Mouse (Mus musculus) intestine, postnatal 0 days (tissue): ENCODE measurements at regions not wholly inside any gene's neighbourhood (a gene's known extent, or its start where the extent isn't known, plus 50 kb on each side); places are given as distances from the start of the nearest gene placed in this dataset.
A peak's percentile ranks its signal among the peaks of the same experiment; 100 is the strongest.

Experiments
- ATAC-seq: fragments of 200-750 bp; cut with Nextera tagmentation; 2 replicates; pipeline ENCODE4 v1.8.0; 2017; ENCODE audit warnings: mild to moderate bottlenecking, moderate TSS enrichment, moderate library complexity
- H3K27ac ChIP-seq: fragments of 300-500 bp; sonication (generic); 2 replicates; pipeline ENCODE4 v1.5.1; 2014; ENCODE audit warnings: mild to moderate bottlenecking, low read depth, low read length, moderate library complexity
- H3K27me3 ChIP-seq: fragments of 300-500 bp; sonication (generic); replicated peaks from 2 replicates; pipeline ENCODE4 v1.6.1; 2014; ENCODE audit warnings: low read length, mixed read lengths; ENCODE audit not compliant: control insufficient read depth, insufficient read depth
- H3K36me3 ChIP-seq: fragments of 300-500 bp; sonication (generic); 2 replicates; pipeline ENCODE4 v1.6.1; 2014; ENCODE audit warnings: mild to moderate bottlenecking, moderate library complexity; ENCODE audit not compliant: control insufficient read depth, insufficient read depth
- H3K4me1 ChIP-seq: fragments of 300-500 bp; sonication (generic); replicated peaks from 2 replicates; pipeline ENCODE4 v1.6.1; 2014; ENCODE audit warnings: antibody characterized with exemption, low read length, mixed read lengths; ENCODE audit not compliant: control insufficient read depth, insufficient read depth
- H3K4me2 ChIP-seq: fragments of 300-500 bp; sonication (generic); replicated peaks from 2 replicates; pipeline ENCODE4 v1.6.1; 2014; ENCODE audit warnings: low read depth, mild to moderate bottlenecking, moderate library complexity
- H3K4me3 ChIP-seq: fragments of 300-500 bp; sonication (generic); 2 replicates; pipeline ENCODE4 v1.5.1; 2014; ENCODE audit warnings: low read depth, low read length
- H3K9ac ChIP-seq: fragments of 300-500 bp; sonication (generic); 2 replicates; pipeline ENCODE4 v1.6.1; 2014; ENCODE audit warnings: mild to moderate bottlenecking, low read depth, low read length
- H3K9me3 ChIP-seq: fragments of 300-500 bp; sonication (generic); 2 replicates; pipeline ENCODE4 v1.6.1; 2016; ENCODE audit warnings: mixed run types; ENCODE audit not compliant: control insufficient read depth
- CTCF ChIP-seq: sonication (generic); IDR thresholded peaks from 2 replicates; pipeline ENCODE4 v1.5.1; 2016; ENCODE audit warnings: low read depth, mild to moderate bottlenecking, control low read depth, antibody characterized with exemption, moderate library complexity
- WGBS: fragments of 180-500 bp; shearing (Covaris S2); extraction: QIAGEN DNeasy Blood & Tissue Kit; methylation state at CpG from one replicate; pipeline ENCODE4 v1.1.7; 2014; 5-methylcytosine and 5-hydroxymethylcytosine counted together

DNA sequence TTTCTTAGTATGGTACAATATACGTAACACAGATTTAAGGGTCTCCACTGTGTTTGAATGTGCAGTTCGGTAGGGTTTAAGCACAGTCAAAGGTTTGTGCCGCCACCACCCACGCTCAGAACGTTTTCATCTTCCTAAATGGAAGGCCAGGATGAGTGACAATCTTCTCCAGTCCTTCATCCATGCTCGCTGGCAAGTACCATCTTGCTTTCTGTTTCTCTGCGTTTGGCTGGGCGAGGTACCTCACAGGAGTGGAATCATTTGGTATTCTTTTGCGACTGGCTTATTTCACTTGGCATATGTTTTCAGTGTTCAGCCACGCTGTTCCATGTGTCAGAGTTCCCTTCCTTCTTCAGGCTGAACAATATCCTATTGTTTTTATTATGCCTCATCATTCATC is 342.3 kb downstream of the Pax1 start:
- no peaks in the 10 kb centered on the region for H3K27me3 ChIP-seq
- no peak overlapping the region for H3K27ac ChIP-seq
- H3K36me3 ChIP-seq, result no peaks in the 10 kb centered on the region
- WGBS, result 73% methylated on average over 10 of the region's 10 CpGs
- no peaks in the 10 kb centered on the region for H3K9me3 ChIP-seq
- no peak for TF ChIP-seq CTCF
- no peak overlapping the region for H3K9ac ChIP-seq
- no peak overlapping the region for H3K4me3 ChIP-seq
- no peak for ATAC-seq
- H3K4me1 ChIP-seq, result no peaks in the 10 kb centered on the region
- H3K4me2 ChIP-seq, result no peak overlapping the region

DNA sequence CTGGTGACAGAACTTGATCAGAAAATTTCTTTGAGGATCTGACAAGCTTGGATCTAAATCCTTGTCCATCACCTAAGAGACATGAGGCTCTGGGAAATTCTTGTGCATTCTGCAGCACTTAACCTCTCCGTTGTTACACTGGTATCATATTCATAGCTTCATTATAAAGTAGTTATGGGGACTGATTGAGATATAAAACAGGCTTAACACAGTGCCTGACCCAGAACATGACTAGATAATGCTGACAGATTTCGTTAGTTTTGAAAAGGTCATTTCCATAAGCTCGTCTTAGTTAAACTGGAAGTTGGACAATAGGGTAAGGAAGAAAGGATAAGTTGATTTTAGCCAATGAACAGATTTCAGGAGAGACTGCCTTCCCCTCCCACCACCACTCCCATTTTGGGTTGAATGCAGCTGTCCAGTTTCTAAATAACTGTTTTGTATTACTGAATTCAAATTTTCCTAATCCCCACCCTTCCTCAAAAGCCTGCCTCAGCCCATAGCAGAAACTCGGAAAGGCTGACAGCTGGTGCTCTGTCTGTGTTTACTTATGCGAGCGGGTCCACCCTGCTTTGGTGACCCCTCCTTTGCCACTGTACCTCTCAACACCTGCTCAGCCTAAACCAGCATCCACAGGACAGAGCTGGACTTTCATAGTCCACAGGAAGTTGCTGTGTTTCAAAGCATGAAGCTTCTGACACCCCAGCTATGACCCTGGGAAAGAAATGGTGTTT is 340.8 kb downstream of the Pax1 start:
- Histone ChIP-seq H3K9ac (no peak overlapping the region), H3K4me3 (no peak overlapping the region), H3K9me3 (no peaks in the 10 kb centered on the region), H3K36me3 (no peaks in the 10 kb centered on the region), H3K4me2 (no peak overlapping the region), H3K27ac (no peak overlapping the region), H3K27me3 (no peaks in the 10 kb centered on the region), H3K4me1 (no peaks in the 10 kb centered on the region)
- 45% methylated on average over 6 of the region's 6 CpGs for WGBS
- ATAC-seq, result no peak
- no peak for TF ChIP-seq CTCF

DNA sequence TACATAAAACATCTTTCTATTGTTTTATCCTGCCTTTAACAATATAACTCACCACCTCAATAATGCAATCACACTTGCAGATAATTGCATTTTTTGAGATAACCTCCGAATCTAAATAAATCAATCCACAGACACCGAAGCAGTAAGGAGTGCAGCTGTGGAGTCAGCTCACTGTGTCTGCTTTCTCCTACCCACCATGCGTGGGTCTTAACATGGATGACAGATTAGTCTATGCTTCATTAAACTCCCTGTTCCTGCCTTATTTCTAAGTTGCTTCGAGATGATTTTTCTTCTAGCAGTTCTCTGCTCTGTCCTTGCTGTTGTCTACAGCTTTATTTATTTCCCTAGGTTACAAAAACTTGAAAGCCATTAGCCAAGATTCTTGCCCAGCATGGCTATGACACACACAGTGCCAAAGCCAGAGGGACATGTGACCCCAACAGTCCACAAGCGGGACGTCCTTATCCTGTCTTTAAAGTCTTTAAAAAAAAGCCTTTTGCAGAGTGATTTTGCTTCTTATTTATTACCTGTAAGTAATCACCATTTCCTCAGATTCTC is 337.9 kb downstream of the Pax1 start:
- no peak for TF ChIP-seq CTCF
- H3K4me2 ChIP-seq, result no peak overlapping the region
- no peak overlapping the region for H3K27ac ChIP-seq
- WGBS, result 71% methylated on average over 6 of the region's 6 CpGs
- H3K36me3 ChIP-seq, result no peaks in the 10 kb centered on the region
- no peaks in the 10 kb centered on the region for H3K9me3 ChIP-seq
- H3K27me3 ChIP-seq, result no peaks in the 10 kb centered on the region
- H3K9ac ChIP-seq, result no peak overlapping the region
- H3K4me3 ChIP-seq, result no peak overlapping the region
- no peak for ATAC-seq
- H3K4me1 ChIP-seq, result no peaks in the 10 kb centered on the region

DNA sequence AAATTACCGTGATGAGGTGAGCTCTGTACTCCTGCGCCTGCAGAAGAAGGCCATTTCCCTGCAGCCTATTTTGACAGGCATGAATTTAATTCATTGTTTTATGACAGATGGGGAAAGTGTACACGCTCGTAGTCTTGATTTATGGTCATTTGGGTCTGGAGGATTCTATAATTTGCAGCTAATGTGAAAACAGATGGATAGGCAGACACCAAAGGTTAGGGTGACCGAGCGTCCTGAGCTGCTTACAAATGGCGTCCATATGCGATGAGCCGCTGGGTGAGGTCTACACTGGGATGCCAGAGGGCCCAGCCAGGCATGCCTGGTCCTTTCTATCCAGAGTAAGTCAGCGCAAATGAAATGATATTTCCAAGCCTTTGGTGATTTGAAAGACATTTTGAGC is 330.2 kb downstream of the Pax1 start:
- Histone ChIP-seq H3K9ac (no peak overlapping the region), H3K4me2 (no peak overlapping the region), H3K27me3 (no peaks in the 10 kb centered on the region), H3K4me1 (no peaks in the 10 kb centered on the region), H3K27ac (no peak overlapping the region), H3K36me3 (no peaks in the 10 kb centered on the region), H3K4me3 (no peak overlapping the region), H3K9me3 (no peaks in the 10 kb centered on the region)
- WGBS, result 73% methylated on average over 10 of the region's 10 CpGs
- TF ChIP-seq CTCF, result no peak
- no peak for ATAC-seq

DNA sequence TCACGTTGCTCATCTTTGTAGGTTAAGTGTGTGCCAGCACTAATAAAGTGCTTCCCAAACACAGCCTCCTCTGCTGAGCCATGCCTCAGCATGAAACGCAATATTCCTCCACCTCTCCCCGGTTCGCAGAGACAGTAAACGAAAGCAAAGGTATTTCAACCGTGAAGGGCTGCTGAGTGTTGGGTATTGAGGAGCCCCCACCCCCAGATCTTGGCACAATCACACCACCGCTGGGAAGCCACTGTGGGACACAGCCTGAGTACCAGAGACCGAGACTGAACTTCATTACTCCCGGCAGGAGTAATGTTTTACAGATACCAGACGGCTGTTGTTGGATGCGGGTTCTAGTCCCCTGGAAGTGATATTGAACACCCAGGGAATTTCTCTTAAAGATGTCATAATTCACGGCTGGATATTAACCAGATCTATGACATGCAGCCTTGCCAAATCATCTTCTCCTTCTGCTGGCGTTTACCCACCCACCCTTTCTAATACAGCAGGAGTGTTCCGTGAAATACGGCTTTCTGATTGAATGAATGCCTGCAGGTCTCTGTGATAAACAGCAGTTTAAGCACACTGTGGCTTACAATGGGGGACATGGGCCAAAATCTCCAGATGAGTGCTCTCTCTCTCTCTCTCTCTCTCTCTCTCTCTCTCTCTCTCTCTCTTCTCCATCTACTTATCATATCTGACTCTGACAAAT is 328.9 kb downstream of the Pax1 start:
- no peak for TF ChIP-seq CTCF
- H3K4me2 ChIP-seq, result no peak overlapping the region
- H3K4me3 ChIP-seq, result no peak overlapping the region
- no peaks in the 10 kb centered on the region for H3K4me1 ChIP-seq
- ATAC-seq, result no peak
- 62% methylated on average over 15 of the region's 15 CpGs for WGBS
- H3K9me3 ChIP-seq, result no peaks in the 10 kb centered on the region
- no peak overlapping the region for H3K9ac ChIP-seq
- no peaks in the 10 kb centered on the region for H3K27me3 ChIP-seq
- no peaks in the 10 kb centered on the region for H3K36me3 ChIP-seq
- no peak overlapping the region for H3K27ac ChIP-seq

DNA sequence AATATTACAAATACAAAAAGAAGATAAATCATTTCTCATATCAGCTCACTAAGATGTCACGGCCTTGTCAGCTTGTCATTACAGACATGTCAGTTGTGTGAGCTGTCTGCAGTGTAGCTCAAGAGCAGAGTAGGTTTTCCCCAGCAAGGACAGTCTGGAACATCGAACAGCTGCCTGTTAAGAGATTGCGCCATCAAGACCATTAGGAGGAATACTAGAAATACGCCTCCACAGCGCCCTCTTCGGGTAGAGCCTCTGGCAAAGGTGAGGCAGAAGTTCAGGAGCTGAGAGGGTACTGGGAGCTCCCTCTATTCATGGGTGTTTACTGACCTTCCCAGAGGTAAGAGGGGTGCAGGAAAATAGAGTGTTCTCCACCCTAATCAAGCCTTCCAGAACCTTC is 327.0 kb downstream of the Pax1 start:
- Histone ChIP-seq H3K4me1 (no peaks in the 10 kb centered on the region), H3K4me2 (no peak overlapping the region), H3K27ac (no peak overlapping the region), H3K36me3 (no peaks in the 10 kb centered on the region), H3K4me3 (no peak overlapping the region), H3K27me3 (no peaks in the 10 kb centered on the region), H3K9ac (no peak overlapping the region), H3K9me3 (no peaks in the 10 kb centered on the region)
- 16% methylated on average over 6 of the region's 6 CpGs for WGBS
- ATAC-seq, result no peak
- peak; percentile 57 for TF ChIP-seq CTCF
